Mouse (Mus musculus) small intestine, adult 10 weeks (tissue): ENCODE data around the gene Pirt. TPM values are rescaled to one million over a fixed set of nuclear protein-coding genes. Genes with fewer than 3 reads are reported as not detected.

Source experiments
- polyA plus RNA-seq: library from polyadenylated mRNA; stranded (reverse); fragments of 350-450 nt; fragmentation: Illumina TruSeq; extraction: RNeasy Lipid Tissue Mini Kit (QIAGEN cat#74804); gene quantifications from one replicate; pipeline ENCODE4 v1.2.3, GENCODE M21; 2014; ENCODE audit warnings: low replicate concordance

The Pirt gene
- polyA plus RNA-seq: 3.4 TPM

DNA sequence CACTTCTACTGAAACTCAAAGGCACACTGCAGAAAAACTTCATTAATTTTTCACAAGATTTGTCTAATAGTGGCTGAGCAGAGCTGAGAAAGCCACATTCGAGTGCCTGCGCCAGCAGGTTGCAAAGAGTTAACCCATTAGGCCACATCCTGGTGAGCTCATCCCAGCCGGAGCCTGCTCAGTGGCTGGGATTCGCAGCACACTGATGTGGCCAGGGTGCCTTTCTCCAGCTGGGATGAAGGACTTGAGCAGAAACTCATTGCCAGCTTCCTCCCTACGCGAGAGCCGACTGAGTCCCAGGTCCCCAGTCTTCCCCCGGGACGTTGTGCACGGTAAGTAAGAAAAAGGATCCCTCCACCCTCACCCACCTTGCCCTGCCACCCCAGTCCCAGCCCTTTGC, at the start of gene Pirt:
Gene Pirt, plus strand, starts transcription at position 171 of the 400 bp plus-strand sequence.

GRCm38 (mm10) chr11:66956303-66956702, 44.5 kb downstream of the Pirt start, which contains the start of gene Tmem238l:
Tmem238l (plus strand) TSS chr11:66956638.

Other genes with a start within 250 kb of the Pirt start
- gene Tmem238l, start 44.7 kb downstream of the Pirt start, polyA plus RNA-seq: 102 TPM
- 34.7 TPM for gene Tmem220, start 113.2 kb downstream of the Pirt start, polyA plus RNA-seq
- gene Adprm, start 140.6 kb downstream of the Pirt start, polyA plus RNA-seq: 135 TPM
- gene Sco1, start 140.7 kb downstream of the Pirt start, polyA plus RNA-seq: 60.3 TPM
- gene Myh3, start 166.3 kb downstream of the Pirt start, polyA plus RNA-seq: not detected